Mouse (Mus musculus) heart, postnatal 0 days (tissue): ENCODE results near the gene Otp.

Experiments
- CTCF ChIP-seq: IDR thresholded peaks from 2 replicates; pipeline ENCODE4 v1.5.1; 2016; ENCODE audit warnings: antibody characterized with exemption, control low read depth, low read depth
- EP300 ChIP-seq: IDR thresholded peaks from 2 replicates; pipeline ENCODE4 v1.6.1; 2016; ENCODE audit warnings: antibody characterized with exemption, low read depth

DNA sequence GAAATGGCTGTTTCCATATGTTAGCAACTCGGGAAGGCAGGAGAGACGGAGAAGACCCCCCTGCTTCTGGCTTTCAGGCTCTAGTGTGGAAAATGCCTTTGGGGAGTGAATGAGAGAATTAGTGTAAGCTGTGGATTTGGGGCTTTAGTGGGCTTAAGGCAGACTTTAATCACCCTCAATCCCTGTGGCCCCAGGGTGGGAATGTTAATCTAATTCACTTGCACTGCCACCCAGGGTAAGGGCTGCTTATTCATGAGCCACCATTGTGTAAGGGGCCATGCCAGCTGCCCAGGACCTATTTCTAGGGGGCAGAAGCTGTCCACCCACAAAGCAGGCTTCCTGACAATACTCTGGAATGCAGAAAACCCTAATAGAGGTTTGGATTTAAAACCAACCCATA, 8.5 kb upstream of the Otp start:
- TF ChIP-seq CTCF (no peak), EP300 (no peak)
